Mouse (Mus musculus): ENCODE data around the gene Dhrs1. TPM values are rescaled to one million over a fixed set of nuclear protein-coding genes. Genes with fewer than 3 reads are reported as not detected.

Gene Dhrs1
- total RNA-seq (2021), result 100 to 1,000 TPM in 1 of 2 experiments, 10 to 100 TPM in 1; 99.8 to 104 TPM
- long read RNA-seq, experiment 1, transcript Dhrs1-201 (9 exons, 1,477 nt), result major isoform, 73 of 86 reads
- long read RNA-seq, experiment 1, partial matches to known transcripts, result 9 of 86 reads
- long read RNA-seq, experiment 1, other reads (novel, unspliced or antisense), result 4 of 86 reads
- long read RNA-seq, experiment 2, transcript Dhrs1-201 (9 exons, 1,477 nt), result major isoform, 48 of 58 reads
- long read RNA-seq, experiment 2, partial matches to known transcripts, result 7 of 58 reads
- long read RNA-seq, experiment 2, other reads (novel, unspliced or antisense), result 2 of 58 reads

DNA sequence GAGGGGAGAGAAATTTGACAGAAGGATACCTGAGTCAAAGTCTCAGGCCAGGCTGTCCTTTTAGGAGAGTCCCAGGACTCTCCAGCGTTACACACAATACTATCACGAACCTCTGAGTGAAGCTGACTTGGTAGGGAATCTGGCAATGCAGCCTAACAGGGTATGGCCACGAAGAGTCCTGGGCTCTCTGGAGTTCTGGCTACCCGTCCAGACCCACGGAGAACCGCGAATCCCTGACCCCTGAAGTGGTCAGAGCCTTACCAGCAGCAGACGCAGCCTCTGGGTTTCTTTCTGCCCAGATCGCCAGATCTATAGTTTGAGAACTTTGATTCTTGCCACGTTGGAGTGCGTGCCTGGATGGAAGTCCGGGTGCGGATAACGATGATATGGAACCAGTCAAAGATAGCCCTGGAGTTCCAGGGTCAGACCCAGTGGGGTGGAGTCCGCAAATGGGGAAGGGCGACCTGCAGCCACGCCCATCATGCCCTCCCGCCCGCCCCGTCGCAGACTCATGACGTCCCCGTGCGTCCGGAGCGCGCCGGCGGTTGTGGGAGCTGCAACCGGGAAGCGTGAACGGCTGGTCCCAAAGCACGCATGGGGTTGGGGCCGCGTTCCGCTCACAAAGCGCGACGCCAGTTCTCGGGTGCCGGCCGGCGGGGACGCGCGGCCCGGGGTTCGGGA lies at the start of gene Dhrs1, which contains the start of gene Nop9:
TSS of gene Dhrs1 (minus strand) at position 511 of the 681 bp plus-strand sequence.
TSS of gene Nop9 (plus strand) at position 514 of the 681 bp plus-strand sequence.
- intact Hi-C loops (cut with DNase I), result no loop called here
- DNase-seq (ENCODE audit: low spot score in 2 of 2), result peak; percentile 61 to 84

- no peak for DNase-seq (ENCODE audit: low spot score in 2 of 2)
- intact Hi-C loops (cut with DNase I), result no loop called here
These were observed 48.5 kb upstream of the Dhrs1 start for GRCm38 (mm10) chr14:55793946-55794345.

- intact Hi-C loops (cut with DNase I), result no loop called here
- no peak for DNase-seq (ENCODE audit: low spot score in 2 of 2)
These were observed 48.0 kb upstream of the Dhrs1 start for GRCm38 (mm10) chr14:55793461-55793860.

GRCm38 (mm10) chr14:55788256-55789050 lies 43.0 kb upstream of the Dhrs1 start, which contains the start of gene Ripk3:
TSS of gene Ripk3 (minus strand) at chr14:55788865.
- intact Hi-C loops (cut with DNase I), result no loop called here
- no peak for DNase-seq (ENCODE audit: low spot score in 2 of 2)

DNA sequence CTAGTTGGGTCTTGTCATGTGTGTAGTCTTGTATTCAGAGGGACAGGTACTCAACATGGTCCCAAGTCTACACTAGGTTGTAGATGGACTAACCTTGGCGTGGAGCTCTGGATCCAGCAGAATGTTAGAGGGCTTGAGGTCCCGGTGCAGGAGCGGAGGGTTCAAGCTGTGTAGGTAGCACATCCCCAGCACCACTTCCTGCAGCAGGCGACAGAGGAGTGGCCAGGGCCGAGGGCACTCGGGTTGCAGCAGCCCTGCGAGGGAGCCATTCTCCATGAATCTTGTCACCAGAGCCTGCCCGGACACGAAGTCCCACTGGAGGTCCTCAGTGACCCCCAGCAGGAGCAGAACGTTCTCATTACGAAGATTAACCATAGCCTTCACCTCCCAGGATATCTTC lies 42.2 kb upstream of the Dhrs1 start:
- no peak for DNase-seq (ENCODE audit: low spot score in 2 of 2)
- intact Hi-C loops (cut with DNase I), result no loop called here

- intact Hi-C loops (cut with DNase I), result no loop called here
These were observed 39.7 kb upstream of the Dhrs1 start for GRCm38 (mm10) chr14:55785195-55785594.

GRCm38 (mm10) chr14:55783958-55784235 lies 38.4 kb upstream of the Dhrs1 start, which contains the start of gene Adcy4:
TSS of gene Adcy4 (minus strand) at chr14:55784095.
- no peak for DNase-seq (ENCODE audit: low spot score in 2 of 2)
- intact Hi-C loops (cut with DNase I), result loop anchor here (5.0 kb wide), 2 partner anchors 83 to 133 kb away; no protein-coding TSS in a partner anchor

More at GRCm38 (mm10) chr14:55785195-55785594, 39.7 kb upstream of the Dhrs1 start:
- DNase-seq (ENCODE audit: low spot score in 2 of 2), result no peak

- peak in 1 of 2 experiments; percentile 2 for DNase-seq (ENCODE audit: low spot score in 2 of 2)
- intact Hi-C loops (cut with DNase I), result loop anchor here (5.0 kb wide), 2 partner anchors 84 to 134 kb away; no protein-coding TSS in a partner anchor
These were observed 37.9 kb upstream of the Dhrs1 start for GRCm38 (mm10) chr14:55783171-55783957.

GRCm38 (mm10) chr14:55782361-55782960 lies 37.0 kb upstream of the Dhrs1 start:
- intact Hi-C loops (cut with DNase I), result loop anchor here (5.0 kb wide), 2 partner anchors 85 to 135 kb away; no protein-coding TSS in a partner anchor
- peak in 1 of 2 experiments; percentile 1 for DNase-seq (ENCODE audit: low spot score in 2 of 2)

DNA sequence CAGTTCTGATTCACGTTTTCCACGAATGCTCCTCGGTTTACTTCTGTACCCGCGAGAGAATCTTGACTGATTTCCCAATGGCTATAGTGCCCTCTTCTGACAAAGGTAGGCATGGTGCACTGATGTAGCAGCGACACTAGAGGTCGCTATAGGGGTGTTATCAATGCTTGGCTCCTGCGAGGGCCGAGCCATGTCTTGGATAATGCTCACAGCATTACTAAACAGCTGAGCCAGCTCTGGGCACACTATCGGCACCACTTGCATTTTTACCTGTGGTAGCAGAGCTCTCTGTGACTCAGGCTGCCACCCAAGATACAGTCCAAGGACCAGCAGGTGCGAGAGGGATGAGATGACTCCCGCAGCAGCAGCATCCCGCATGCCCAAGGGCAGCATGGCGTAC lies 35.8 kb upstream of the Dhrs1 start:
- peak; percentile 65 to 74 for DNase-seq (ENCODE audit: low spot score in 2 of 2)
- intact Hi-C loops (cut with DNase I), result loop anchor here (5.0 kb wide), 2 partner anchors 86 to 136 kb away; no protein-coding TSS in a partner anchor

DNA sequence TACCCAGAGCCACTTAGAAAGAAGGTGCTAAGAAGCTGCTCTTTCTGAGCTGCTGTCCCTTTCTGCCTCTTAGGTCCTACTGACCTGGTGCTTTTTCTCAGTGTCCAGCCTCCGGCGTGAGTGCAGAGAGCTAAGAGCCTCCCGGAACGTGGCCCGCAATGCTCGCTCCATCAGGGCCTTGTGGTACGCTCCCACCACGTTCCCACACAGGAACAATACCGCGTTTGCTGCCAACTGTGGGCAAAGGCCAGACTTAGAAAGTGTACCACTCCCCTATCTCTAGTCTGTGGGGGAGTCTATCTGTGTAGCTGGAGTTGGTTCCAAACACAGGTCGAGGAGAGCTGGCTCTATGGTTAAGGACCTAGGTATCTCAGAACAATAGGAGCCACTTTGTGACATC lies 35.2 kb upstream of the Dhrs1 start:
- intact Hi-C loops (cut with DNase I), result loop anchor here (5.0 kb wide), 2 partner anchors 87 to 137 kb away; no protein-coding TSS in a partner anchor
- peak in 1 of 2 experiments; percentile 3 for DNase-seq (ENCODE audit: low spot score in 2 of 2)

GRCm38 (mm10) chr14:55779656-55780055 lies 34.2 kb upstream of the Dhrs1 start:
- intact Hi-C loops (cut with DNase I), result loop anchor here (5.0 kb wide), 2 partner anchors 88 to 138 kb away; no protein-coding TSS in a partner anchor
- no peak for DNase-seq (ENCODE audit: low spot score in 2 of 2)

DNA sequence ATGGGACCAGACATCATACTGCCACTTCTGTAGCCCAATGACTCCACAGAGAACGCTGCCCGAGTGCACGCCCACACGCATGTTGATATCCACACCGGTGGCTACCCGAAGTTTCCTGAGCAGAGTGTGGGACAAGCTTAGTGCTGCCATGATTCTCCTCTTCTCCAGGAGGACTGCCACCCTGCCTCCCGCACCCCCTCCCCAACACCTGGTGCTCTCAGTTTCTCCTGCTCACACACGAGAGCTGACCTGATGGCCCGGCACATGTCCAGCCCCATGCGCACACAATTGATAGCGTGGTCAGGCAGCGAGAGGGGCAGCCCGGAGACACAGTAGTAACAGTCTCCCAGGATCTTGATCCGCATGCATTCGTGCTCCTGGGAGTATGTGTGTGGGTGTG lies 33.2 kb upstream of the Dhrs1 start:
- intact Hi-C loops (cut with DNase I), result no loop called here
- DNase-seq (ENCODE audit: low spot score in 2 of 2), result no peak

DNA sequence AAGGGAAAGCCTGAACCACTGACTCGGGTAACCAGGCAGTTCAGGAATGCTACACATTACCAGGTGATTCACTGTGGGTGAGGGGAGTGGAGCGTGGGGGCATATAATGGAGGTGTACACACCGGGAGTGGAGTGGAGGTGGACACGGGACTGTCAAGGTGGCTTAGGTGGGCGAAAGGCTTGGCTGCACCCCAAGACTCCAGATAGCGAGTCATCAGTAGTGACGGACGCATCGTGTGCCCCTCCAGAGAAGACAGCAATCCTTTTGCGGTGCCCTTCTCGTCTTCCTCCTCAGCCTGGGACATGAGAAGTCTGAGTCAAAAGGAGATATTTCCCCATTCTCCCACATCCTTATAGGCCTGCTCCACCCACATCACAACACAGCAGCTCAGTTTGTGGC lies 32.3 kb upstream of the Dhrs1 start:
- DNase-seq (ENCODE audit: low spot score in 2 of 2), result no peak
- intact Hi-C loops (cut with DNase I), result no loop called here

DNA sequence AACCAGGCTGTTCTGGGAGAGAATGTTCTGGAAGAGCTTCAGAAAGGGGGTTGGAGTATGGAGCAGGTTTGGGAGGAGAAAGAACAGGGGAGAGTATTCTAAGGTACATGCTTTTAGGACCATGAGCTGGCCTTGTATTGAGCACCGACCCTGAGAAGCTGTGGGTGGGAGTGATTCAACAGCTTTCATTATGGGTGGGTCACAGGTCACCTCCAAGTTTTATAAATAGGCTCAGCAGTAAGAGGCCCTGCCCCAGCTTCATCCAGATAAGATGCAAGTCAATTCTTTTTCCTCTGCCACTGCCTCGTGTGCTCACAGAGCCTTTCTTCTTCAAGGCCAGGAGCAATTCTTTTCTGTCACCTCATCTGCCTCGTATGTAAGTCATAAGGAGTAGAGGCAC lies 31.7 kb upstream of the Dhrs1 start:
- no peak for DNase-seq (ENCODE audit: low spot score in 2 of 2)
- intact Hi-C loops (cut with DNase I), result no loop called here

DNA sequence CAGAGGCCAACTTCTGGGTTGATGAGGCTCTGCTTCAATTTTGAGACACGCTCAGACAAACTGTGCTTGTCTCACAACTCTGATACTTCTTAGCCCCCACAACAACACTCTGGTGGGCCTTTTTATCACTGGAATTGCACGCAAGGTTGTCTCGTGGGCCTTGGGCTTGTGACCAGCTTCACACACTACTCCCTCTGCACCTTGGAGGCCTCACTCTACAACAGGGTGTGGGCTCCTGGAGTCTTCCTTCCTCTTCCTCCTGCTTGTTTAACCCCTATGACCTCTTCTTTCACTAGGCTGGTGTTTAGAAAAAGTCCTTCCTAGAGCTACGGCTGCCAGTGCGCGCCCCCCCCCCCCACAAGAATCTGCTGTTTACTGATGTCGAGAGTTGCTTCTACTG lies 31.2 kb upstream of the Dhrs1 start:
- no peak for DNase-seq (ENCODE audit: low spot score in 2 of 2)
- intact Hi-C loops (cut with DNase I), result no loop called here

GRCm38 (mm10) chr14:55769087-55769703 lies 23.7 kb upstream of the Dhrs1 start:
- intact Hi-C loops (cut with DNase I), result loop anchor here (5.0 kb wide), 1 partner anchor 148 kb away; no protein-coding TSS in a partner anchor
- no peak for DNase-seq (ENCODE audit: low spot score in 2 of 2)

GRCm38 (mm10) chr14:55768555-55768954 lies 23.1 kb upstream of the Dhrs1 start:
- intact Hi-C loops (cut with DNase I), result loop anchor here (5.0 kb wide), 1 partner anchor 149 kb away; no protein-coding TSS in a partner anchor
- DNase-seq (ENCODE audit: low spot score in 2 of 2), result no peak

All from left cerebral cortex, postnatal 14 days (tissue).